Mouse (Mus musculus): Measurements from ENCODE around the gene Alox12b.

Alox12b gene

DNA sequence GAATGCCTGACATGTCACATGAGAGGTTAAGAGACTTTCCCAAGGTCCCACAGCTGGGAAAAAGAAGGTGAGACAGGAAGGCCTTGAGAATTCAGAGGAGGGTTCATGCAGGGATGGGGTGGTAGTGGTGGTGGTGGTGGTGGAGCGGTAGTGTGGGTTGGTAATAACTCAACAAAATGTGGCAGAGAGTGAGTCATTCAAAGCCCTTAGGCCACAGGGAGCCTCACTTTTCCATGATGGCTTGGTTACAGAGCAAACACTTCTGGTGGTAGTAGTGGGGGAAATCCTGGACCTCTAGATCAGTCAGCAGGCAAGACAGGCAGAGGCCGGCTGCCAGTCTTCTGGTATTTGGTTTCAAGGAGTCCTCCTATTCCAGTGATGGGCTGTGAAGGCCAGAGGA, 15.8 kb downstream of the Alox12b start:
- no peak for DNase-seq (ENCODE audit: low spot score in 2 of 2)

DNA sequence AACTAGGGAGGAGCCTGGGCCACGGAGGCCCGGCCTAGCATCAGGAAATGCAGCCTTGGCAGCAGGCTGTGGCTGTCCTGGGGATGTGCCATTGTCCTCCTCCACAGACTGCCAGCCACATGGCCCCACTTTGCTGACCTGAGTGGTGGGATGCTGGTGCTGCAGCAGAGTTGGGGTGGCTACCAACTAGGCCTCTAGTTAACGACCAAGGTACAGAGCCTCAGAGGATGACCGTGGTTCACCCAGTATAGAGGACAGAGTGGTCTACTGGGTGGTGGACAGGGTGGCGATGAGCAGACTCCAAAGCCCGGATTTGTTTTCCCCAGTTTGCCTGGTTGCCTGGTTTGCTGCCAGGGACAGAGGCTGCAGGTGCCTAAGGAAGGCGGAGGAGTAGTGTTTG, 17.9 kb downstream of the Alox12b start:
- no peak for DNase-seq (ENCODE audit: low spot score in 2 of 2)

GRCm38 (mm10) chr11:69178525-69178924, 21.7 kb downstream of the Alox12b start:
- DNase-seq (ENCODE audit: low spot score in 2 of 2): no peak

- DNase-seq (ENCODE audit: low spot score in 2 of 2): no peak
These were observed 22.7 kb downstream of the Alox12b start for GRCm38 (mm10) chr11:69179512-69179911.

GRCm38 (mm10) chr11:69180120-69180519, 23.3 kb downstream of the Alox12b start:
- no peak for DNase-seq (ENCODE audit: low spot score in 2 of 2)

- DNase-seq (ENCODE audit: low spot score in 2 of 2): no peak
These were observed 28.2 kb downstream of the Alox12b start for GRCm38 (mm10) chr11:69185031-69185430.

DNA sequence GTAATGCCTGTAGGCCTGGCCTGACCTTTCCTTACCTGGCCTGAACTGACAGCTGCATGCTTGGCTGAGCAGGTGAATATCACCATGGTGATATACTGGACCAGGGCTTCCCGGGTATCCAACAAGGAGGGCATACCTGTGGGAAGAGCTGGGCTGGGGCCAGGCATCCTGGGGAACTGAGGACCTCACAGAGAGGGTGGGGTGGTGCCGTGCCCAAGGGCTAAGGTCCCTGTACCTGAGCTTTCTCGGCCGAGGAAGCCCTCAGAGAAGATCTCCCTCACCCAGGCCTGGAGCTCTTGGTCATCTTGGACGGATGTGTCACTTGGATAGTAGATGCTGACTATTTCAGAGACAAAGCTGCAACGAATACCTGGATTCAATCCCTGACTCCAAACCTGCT, 29.1 kb downstream of the Alox12b start:
- DNase-seq (ENCODE audit: low spot score in 2 of 2): no peak

DNA sequence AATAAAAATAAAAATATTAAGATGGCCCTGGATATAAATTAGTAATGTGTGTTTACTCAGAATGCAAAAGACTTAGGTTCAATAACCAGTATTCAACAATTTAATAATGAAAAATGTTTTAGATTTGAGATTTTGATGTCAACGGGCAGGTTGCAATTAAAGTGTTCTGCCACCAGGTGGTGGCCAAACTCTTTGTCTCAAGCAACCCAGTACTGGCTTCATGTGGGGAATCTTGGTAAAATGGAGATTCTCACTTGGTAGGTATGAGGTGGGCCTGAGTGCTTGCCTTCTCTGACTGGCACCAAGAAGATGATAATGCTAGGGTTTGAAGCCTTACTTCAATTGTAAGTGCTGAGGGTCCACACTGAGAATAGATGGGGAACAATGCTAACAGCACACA, 36.1 kb downstream of the Alox12b start:
- no peak for DNase-seq (ENCODE audit: low spot score in 2 of 2)

DNA sequence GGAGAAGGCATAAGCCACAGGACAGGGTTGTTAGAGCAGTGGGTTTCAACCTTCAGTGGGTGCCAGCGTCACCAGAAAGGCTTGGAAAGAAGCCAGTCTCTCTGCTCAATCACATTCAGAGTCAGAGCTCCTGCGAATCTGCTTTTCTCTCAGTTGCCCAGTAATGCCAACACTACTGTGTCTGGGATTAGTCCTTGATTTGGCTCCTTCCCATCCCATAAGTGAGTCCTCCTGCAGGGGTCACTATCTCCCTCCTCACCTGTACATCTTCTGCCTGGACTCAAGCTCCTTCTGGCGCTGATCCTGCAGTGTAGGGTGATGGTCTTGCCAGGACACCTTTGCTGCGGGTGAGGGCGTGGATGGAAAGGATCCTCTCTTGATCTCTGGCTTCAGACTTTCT, 40.0 kb downstream of the Alox12b start:
- no peak for DNase-seq (ENCODE audit: low spot score in 2 of 2)

DNA sequence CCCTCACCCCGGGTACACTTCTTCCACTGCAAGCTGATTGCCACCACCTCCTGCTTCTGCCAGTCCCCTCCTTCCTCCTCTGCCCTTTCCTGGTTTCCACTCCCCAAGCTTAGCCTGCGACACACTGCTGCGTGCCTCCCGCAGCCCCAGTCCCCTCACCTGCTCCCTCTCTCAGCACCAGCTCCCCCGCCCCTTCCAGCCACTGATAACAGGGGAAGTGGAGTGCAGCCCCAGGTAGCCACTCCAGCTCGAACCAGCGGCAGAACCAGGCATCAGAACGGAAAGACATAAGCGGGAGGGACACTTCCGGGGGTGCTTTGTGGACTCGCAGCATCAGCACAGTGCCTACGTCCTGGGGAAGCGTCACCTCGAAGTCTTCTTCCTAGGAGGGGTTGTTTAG, 40.4 kb downstream of the Alox12b start:
- DNase-seq (ENCODE audit: low spot score in 2 of 2): no peak

DNA sequence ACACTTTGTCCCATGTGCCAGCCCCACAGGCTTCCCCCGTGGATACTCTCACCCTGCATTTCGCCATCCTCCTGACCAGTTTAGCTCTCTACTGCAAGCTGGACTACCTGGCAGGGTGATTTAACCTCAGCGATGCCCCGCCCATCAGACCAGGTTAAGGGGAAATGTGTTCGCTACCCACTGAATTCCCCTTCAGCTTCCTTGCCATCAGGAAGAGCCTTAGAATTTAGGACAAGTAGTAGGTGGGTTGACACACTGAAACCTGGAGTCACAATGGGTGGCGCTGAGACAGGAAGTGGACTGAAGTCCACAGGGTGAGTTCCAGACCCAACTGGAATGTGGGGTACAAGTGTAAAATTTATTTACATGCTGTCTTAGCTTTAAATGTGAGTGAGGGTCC, 41.0 kb downstream of the Alox12b start, which contains the start of gene Alox8:
Alox8 (minus strand) TSS at position 101 of the 400 bp plus-strand sequence.
- no peak for DNase-seq (ENCODE audit: low spot score in 2 of 2)

DNA sequence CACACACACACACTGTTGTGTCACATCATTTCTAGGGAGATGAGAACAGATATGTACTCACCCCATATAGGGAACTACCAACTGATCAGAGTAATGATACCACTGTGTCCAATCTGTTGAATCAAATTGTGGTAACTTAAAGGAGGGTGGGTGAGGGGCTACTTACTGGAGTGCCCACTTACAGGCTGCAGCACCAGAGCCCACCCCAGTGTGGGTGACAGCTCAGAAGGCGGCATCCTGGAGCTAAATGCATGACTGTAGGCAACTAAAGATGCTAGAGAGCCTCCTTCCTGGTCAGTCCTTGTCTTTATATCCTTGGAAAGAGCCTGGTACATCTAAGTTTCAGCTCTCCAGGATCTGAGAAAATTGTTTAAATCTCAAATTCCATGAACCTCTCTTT, 42.5 kb downstream of the Alox12b start:
- no peak for DNase-seq (ENCODE audit: low spot score in 2 of 2)

DNA sequence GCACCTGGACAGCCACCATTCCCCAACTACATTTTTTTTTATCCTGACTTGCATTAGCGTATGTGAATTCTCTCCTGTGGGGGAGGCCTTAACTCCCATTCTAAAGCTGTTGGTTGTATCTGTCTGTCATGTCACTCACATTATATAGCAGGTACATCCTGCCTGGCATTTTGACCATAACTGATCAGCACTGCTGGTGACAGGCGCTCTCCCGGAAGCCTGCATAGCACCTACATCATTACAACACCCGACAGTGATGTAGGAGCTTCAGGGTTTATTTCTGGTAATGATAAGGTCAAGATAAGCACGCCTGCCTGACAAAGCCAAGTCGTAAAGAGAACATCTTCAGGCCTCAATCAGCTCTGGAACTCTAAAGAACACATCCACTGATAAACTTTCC, 43.4 kb downstream of the Alox12b start:
- DNase-seq (ENCODE audit: low spot score in 2 of 2): no peak

- no peak for DNase-seq (ENCODE audit: low spot score in 2 of 2)
These were observed 45.9 kb downstream of the Alox12b start for GRCm38 (mm10) chr11:69202469-69203230.

GRCm38 (mm10) chr11:69211431-69211830, 54.6 kb downstream of the Alox12b start:
- DNase-seq (ENCODE audit: low spot score in 2 of 2): peak; percentile 39 to 43

DNA sequence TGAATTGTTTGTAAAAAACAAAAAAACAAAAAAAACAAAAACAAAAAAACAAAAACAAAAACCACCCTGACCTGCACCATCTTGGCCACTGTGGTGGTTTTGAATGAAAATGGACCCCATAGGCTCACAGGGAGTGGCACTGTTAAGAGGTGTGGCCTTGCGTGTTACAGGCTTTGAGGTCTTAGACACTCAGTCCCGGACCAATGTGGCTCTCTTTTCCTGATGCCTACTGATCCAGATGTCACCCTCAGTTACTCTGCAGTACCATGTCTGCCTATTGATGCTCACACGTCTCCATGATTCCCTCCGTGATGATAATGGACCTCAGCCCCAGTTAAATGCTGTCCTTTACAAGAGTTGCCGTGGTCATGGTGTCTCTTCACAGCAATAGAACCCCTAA, 60.6 kb downstream of the Alox12b start:
- DNase-seq (ENCODE audit: low spot score in 2 of 2): no peak

GRCm38 (mm10) chr11:69218661-69219060, 61.9 kb downstream of the Alox12b start:
- DNase-seq (ENCODE audit: low spot score in 2 of 2): no peak

Data from frontal cortex, postnatal 14 days (tissue).